Mouse (Mus musculus) testis, adult 2 months (tissue): ENCODE results near the gene Slc15a2.

Source experiments
- CTCF ChIP-seq: fragments of 200-500 bp; IDR thresholded peaks from 2 replicates; pipeline ENCODE4 v1.5.1; 2012; ENCODE audit warnings: low read depth, mild to moderate bottlenecking, inconsistent platforms, low read length, moderate library complexity; ENCODE audit not compliant: control insufficient read depth, insufficient read depth, insufficient replicate concordance
- POLR2A ChIP-seq: fragments of 200-500 bp; IDR thresholded peaks from 2 replicates; pipeline ENCODE4 v1.6.1; 2012; ENCODE audit warnings: low read depth, mild to moderate bottlenecking, inconsistent platforms, low read length, moderate library complexity; ENCODE audit not compliant: control insufficient read depth

GRCm38 (mm10) chr16:36720194-36721055, 64.3 kb downstream of the Slc15a2 start:
- TF ChIP-seq CTCF (no peak), POLR2A (no peak)
